Mouse (Mus musculus) spleen, adult 2 months (tissue): ENCODE measurements at regions not wholly inside any gene's neighbourhood (a gene's known extent, or its start where the extent isn't known, plus 50 kb on each side); places are given as distances from the start of the nearest gene placed in this dataset.

Experiments
- CTCF ChIP-seq: fragments of 200-500 bp; IDR thresholded peaks from 2 replicates; pipeline ENCODE4 v1.5.1; 2011; ENCODE audit warnings: mild to moderate bottlenecking, inconsistent platforms; ENCODE audit not compliant: insufficient read depth, insufficient read length, insufficient replicate concordance; ENCODE audit errors: extremely low read depth
- POLR2A ChIP-seq: fragments of 200-500 bp; IDR thresholded peaks from 2 replicates; pipeline ENCODE4 v1.6.1; 2011; ENCODE audit warnings: low read depth, low read length, inconsistent platforms

- TF ChIP-seq POLR2A (no peak), CTCF (peak; percentile 24; the same call in 1 of the 2 replicates)
Measured at GRCm38 (mm10) chr8:109185558-109186198, 308.1 kb upstream of the Pmfbp1 start.
